Mouse (Mus musculus) CD4-positive naive resting alpha-beta T cell, adult 57 days (primary cell): Measurements from ENCODE around the gene Iqgap1. TPM values are rescaled to one million over a fixed set of nuclear protein-coding genes. Genes with fewer than 3 reads are reported as not detected.

Source experiments
- total RNA-seq: library from RNA; stranded (reverse); gene quantifications from one replicate; pipeline ENCODE4 v1.2.4, GENCODE M21; 2023

Gene Iqgap1
- 241 TPM for total RNA-seq

DNA sequence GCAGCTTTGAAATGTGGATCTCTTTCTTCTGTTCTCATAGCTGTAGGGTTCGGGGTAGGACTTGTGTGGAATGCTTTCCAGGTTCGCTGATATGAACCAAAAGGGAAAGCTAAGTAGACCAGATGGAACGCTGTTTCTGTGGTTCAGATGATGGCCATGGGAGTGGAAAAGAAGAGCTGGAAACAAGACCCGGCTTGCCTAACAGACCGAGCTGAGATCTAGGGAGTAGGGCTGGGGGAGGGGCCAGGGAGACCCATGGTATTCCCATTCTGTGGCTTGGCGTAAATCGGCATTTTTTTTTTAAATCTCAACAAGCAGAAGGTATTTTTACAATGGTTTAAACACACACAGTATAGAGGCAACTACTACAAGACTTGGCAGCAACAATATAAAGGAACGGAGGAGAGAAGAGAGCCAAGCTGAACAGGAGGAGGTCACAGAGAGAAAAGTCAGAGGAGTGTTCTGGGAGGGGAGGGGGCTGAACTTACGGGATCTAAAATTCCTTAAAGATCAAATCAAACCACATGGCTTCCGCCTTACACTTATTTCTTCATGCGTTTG is at the start of gene Iqgap1:
Gene Iqgap1, minus strand, starts transcription at position 132 of the 561 bp plus-strand sequence.

GRCm38 (mm10) chr7:80860729-80861274 is 35.0 kb upstream of the Iqgap1 start, which contains the start of gene Zscan2:
Gene Zscan2, plus strand, starts transcription at chr7:80860920.

DNA sequence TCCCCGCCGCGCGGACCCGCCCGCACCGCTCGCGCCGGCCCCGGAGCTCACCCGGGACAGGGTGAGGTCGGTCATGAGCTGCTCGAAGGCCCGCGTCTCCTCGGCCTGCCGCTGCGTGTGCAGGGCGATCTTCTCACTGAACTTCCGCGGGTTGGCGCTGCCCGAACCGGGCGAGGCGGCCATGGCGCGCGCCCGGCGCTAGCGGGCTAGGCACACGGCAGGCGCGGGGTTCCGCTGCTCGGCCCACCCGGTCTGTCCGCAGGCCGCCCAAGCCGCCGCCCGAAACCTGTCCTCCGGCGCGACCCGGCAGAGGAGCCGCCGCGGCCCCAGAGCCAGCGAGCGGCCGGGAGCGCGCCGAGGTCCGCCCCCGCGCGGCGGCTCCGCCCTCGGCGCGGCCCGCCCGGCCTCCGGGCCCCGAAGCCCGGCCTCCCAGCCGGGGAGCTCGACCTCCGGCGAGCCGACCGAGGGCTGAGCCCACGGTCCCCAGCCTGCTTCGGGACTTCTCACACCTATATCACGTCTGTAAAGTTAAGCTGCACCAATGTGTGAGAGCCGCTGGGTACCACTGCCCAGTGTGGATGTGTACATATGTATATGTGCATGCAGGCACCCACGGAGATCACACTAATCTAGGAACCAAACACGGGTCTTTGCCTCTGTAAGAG is 137.1 kb downstream of the Iqgap1 start, which contains the start of gene Crtc3:
Gene Crtc3, minus strand, starts transcription at position 322 of the 665 bp plus-strand sequence.

Other genes with a start within 250 kb of the Iqgap1 start
- gene Crtc3, start 137.1 kb downstream of the Iqgap1 start, total RNA-seq: 76.3 TPM
- 20.2 TPM for gene Zscan2, start 34.9 kb upstream of the Iqgap1 start, total RNA-seq
- 22.5 TPM for gene Wdr73, start 75.3 kb upstream of the Iqgap1 start, total RNA-seq
- 21.4 TPM for gene Nmb, start 79.1 kb upstream of the Iqgap1 start, total RNA-seq
- 166 TPM for gene Sec11a, start 121.8 kb upstream of the Iqgap1 start, total RNA-seq
- gene Zfp592, start 167.7 kb upstream of the Iqgap1 start, total RNA-seq: 101 TPM
- 1.1 TPM for gene Alpk3, start 231.6 kb upstream of the Iqgap1 start, total RNA-seq